Mouse (Mus musculus): Measurements from ENCODE around the gene Adrb1. TPM values are rescaled to one million over a fixed set of nuclear protein-coding genes. Genes with fewer than 3 reads are reported as not detected.

Gene Adrb1
- total RNA-seq, 2 experiments from 2014 or later: 0.11 to 0.13 TPM

DNA sequence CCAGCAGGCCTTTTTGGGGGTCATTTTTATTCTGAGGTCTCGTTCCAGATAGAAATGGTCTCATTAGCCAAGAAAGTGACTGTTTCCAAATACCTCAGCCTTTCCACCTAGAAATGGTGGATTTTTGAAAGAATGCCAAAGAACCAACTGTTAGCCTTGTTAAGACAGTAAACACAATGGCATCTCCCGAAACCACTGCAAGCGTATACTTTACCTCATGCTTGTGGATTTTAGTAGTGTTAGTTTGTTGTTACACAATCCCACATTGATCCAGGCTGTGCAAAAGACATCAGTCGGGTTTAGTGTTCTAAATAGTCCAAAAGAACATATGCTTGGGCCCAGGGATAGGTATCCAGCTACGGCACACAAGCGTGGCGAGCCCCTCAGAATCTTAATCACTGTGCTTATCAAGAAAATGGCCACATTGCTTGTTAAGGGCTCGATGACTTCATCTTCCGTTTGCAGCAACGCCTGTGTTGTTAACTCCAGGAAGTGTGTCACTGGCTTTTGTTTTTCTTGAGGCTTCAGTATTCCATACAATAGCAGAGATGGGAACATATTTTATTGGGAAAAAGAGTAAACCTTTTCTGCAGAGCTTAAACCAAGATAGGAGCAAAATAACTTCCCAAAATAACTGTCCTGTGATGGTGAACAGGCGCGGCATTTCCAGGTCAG lies 33.2 kb upstream of the Adrb1 start:
- no peak for DNase-seq
- Histone ChIP-seq H3K4me3 (no peak overlapping the region), H3K27ac (no peak overlapping the region)
- TF ChIP-seq CTCF (IDR thresholded peaks at IDR 0.05): no peak
- intact Hi-C loops (cut with DNase I): no loop called here

DNA sequence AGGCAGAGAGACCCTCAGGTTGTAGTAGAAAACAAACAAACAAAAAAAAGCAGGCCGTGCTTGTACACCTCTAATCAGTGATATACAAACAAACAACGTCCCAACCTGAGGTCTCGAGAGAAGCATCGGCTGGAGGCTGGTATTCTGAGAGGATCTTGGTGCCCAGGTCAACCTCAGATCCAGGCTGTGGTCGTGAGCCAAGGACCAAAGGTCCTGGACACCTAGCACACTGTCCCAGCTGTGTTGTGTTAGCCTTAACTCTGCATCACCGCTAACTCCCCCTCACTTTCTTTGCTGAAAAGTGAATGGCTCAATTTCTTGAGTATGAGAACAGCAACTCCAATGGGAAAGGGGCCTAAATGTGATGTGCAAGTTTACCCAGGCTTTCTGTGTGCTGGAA lies 32.5 kb upstream of the Adrb1 start:
- TF ChIP-seq CTCF (IDR thresholded peaks at IDR 0.05): no peak
- intact Hi-C loops (cut with DNase I): no loop called here
- Histone ChIP-seq H3K4me3 (no peak overlapping the region), H3K27ac (no peak overlapping the region)
- no peak for DNase-seq

DNA sequence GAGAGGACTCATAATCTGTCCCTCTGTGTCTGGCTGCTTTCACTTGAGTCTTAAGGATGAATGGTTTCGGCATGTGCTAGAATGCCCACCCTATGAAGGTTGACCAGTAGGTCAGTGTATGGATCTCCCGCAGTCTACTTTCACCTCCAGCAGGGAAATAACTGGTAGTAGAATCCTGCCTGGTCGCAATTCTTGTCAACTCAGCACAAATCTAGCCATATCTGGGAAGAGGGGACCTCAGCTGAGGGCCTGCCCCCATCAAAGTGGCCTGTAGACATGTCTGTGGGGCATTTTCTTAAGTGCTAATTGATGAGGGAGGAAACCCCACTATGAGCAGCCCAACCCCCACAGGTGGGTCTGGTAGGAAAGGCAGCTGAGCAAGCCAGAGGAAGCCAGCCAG lies 30.9 kb upstream of the Adrb1 start:
- TF ChIP-seq CTCF (IDR thresholded peaks at IDR 0.05): no peak
- Histone ChIP-seq H3K27ac (no peak overlapping the region), H3K4me3 (no peak overlapping the region)
- DNase-seq: no peak
- intact Hi-C loops (cut with DNase I): no loop called here

DNA sequence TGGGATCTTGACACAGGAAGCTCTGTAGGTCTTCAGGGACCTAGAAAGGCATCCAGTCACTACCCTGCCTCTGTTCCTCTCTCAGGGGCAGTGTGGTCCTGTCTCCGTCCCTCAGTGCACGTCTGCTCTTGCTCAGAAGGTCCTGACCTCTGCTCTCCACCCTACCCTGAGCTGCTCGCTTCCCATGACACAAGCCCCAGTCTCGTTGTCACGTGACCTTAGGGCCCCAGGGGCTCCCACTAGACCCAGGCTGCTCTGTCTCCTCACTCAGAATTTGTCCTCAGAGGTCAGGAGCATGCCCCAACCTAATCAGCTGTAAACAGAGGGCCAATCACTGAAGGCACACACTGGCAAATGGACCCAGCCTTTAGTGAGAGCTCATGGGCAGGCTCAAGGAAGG lies 29.5 kb upstream of the Adrb1 start:
- no peak for TF ChIP-seq CTCF (IDR thresholded peaks at IDR 0.05)
- DNase-seq: no peak
- Histone ChIP-seq H3K27ac (no peak overlapping the region), H3K4me3 (no peak overlapping the region)
- intact Hi-C loops (cut with DNase I): no loop called here

DNA sequence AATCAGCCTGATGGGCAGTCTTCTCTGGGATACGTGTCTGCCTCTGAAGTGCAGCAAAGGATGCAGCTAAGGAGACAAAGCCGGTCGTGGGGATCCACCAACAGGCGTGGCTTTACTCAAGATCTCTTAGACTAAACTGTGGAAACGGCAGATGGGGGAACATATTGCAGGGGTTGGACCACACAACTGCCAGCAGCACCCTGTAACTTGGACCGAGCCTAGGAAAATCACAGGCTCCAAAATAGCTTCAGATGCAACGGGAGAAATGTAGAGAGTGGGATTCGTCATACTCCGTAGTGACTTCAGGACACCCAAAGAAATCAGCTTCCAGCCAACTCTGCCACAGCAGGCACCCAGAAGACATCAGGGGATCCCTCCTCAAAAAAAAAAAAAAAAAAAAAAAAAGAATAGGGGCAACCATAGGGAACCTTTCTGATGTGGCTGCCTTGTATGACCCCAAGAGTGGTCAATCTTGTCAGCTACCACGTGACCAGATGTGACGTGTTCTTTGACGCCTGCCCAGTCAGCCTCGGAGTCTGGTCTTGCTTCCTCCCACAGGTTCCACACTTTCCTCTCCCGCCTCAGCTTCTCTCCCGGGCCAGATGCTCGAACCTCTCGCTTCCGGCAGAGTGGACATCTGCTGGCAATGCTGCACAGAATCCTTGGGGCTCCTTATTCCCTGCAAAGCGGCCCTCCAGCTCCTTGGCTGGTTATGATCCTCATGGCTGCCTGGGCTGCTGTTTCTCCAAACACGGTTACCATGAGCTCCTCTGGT lies 24.4 kb upstream of the Adrb1 start:
- intact Hi-C loops (cut with DNase I): no loop called here
- no peak for DNase-seq
- no peak for TF ChIP-seq CTCF (IDR thresholded peaks at IDR 0.05)

DNA sequence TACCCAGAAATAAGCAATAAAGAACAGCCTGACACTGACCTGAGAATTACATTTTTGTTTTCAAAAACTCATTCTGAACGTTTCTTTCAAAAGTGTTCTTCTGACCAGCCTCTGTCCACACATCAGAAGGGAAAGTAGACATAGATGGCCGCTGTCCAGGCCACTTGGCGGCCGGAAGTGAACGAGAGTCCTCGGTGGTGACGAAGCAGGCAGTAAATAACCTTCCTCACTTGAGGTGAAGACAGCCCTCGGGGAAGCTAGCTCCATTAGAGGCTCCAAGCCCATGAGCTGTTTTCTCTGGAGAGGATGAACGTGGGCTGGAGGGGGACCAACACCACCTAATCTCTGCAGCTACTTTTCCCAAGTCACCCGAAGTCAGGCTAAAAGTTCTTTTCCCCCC lies 21.2 kb upstream of the Adrb1 start:
- intact Hi-C loops (cut with DNase I): no loop called here
- Histone ChIP-seq H3K4me3 (peak overlapping the region; percentile 23), H3K27ac (no peak overlapping the region)
- peak; percentile 74 for DNase-seq
- no peak for TF ChIP-seq CTCF (IDR thresholded peaks at IDR 0.05)

More for the DNA sequence above, 24.4 kb upstream of the Adrb1 start:
- no peak overlapping the region for H3K27ac ChIP-seq
- no peak overlapping the region for H3K4me3 ChIP-seq

DNA sequence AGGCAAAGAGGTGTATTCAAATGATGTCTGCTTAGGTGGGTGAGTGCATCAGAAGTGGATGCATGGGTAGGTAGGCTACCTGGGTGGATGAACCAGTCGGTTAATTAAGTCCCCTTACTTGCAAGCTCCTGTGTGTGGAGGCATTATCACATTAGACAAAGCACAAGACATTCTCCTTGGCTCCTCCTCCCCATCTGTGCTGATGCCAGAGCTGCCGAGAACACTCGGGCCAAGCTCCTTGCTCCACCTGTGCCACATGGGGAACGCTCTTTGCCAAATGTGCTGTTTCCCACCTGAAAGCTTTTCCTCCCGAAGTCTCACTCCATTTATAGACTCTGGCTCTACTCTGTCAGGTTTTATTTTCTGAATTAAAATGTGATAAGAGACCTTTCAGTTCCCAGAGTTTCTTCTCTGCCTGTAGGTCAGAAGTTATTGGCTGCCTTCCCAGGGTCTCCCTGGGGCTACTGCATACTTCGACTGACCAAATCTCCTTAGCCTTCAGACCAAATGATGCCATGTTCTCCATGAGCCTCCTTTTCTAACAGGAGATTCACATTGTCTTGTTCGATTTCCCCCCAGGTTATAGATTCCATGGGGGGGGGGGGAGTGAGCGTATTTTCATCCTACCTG lies 20.5 kb upstream of the Adrb1 start:
- Histone ChIP-seq H3K27ac (no peak overlapping the region), H3K4me3 (no peak overlapping the region; the same call in 1 of the 2 replicates)
- no peak for TF ChIP-seq CTCF (IDR thresholded peaks at IDR 0.05)
- intact Hi-C loops (cut with DNase I): no loop called here
- DNase-seq: no peak

DNA sequence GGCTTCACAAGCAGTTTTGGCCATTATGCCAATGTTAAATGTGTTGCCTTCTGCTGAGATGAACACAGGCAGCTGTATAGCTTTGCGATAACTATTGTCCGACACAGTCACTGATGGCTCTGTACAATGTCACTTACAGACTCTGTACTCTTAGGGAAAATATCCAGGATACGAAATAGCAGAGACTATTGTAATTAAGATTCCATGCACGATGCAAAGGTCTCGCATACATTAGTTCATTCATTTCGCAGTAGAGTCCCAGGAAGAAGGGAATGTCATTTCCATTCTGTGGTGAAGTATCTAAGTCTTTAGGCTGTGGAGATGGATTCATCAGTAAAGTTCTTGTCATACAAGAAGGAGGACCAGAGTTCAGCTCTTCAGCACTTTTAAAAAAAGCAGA lies 20.0 kb upstream of the Adrb1 start:
- intact Hi-C loops (cut with DNase I): no loop called here
- H3K4me3 ChIP-seq: no peak overlapping the region
- no peak for TF ChIP-seq CTCF (IDR thresholded peaks at IDR 0.05)
- no peak overlapping the region for H3K27ac ChIP-seq
- DNase-seq: no peak

DNA sequence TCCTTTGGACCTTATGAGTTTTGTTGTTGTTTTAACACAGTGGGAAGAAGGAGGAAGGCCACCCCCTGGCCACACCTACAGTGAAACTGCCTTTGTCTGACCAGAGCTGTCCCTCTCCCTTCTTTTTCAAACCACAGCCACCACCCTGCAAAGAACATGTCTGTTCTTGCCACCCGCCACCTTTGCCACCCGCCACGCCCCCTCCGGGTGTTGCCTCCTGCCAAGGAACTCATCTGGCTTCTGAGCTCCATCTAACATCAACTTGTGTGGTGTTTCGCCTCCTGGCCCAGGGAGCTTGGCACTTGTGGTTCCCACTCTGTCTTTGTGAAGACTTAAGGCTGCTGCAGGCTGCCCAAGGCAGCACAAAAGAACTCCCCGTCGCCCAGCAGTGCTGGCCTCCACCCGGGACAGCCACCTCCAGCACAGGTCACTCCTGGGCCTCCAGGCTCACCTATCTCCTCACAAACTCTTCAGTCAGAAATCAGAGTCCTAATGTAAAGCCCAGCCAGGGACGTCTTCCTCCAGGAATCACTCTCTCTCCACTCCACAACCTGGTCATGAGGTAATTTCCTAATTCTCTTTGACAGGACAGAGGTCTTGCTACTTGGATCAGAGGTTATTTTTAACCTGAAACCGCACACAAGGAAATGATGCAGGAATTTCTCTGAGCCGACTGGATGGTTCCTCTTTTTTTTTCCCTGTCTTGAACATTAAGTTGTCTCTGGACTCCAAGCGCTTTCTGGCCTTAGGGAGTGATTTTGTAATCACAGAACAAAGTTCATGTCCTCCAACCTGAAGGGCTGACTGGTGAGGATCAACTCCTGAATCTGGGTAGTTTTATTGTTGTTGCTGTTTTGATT lies 18.5 kb upstream of the Adrb1 start:
- no peak for DNase-seq
- Histone ChIP-seq H3K4me3 (no peak overlapping the region), H3K27ac (no peak overlapping the region)
- TF ChIP-seq CTCF (IDR thresholded peaks at IDR 0.05): no peak
- intact Hi-C loops (cut with DNase I): no loop called here

DNA sequence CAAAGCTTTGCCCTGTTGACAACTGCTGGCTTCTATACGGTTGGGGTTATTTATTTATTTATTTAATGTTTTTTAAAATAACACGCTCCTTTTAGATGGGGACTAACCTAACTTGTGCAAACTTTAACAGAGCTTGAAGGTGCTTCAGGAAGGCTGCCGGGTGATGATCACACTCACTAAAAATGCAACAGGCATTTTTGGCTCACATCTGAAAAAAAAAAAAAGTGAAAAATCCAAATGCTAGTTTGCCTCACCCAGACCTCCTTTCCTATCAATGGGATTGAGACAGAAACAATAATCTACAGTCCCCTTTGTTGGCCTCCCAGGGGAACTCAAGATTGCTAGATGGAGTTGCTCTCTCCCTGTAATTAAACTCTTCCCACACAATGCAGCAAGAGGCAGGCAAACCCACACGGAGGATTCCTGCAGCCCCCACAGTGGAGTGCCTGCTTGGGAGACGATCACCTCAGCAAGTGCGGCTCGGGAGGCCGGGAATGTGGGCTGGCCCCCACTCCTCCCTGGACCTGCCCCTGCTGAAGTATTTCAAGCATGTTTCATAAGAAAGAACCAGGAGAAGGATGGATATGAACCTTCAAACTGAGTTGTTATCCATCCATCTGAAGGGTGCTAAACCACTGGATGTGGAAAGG lies 16.8 kb upstream of the Adrb1 start:
- TF ChIP-seq CTCF (IDR thresholded peaks at IDR 0.05): no peak
- DNase-seq: no peak
- Histone ChIP-seq H3K4me3 (no peak overlapping the region), H3K27ac (no peak overlapping the region)
- intact Hi-C loops (cut with DNase I): no loop called here

DNA sequence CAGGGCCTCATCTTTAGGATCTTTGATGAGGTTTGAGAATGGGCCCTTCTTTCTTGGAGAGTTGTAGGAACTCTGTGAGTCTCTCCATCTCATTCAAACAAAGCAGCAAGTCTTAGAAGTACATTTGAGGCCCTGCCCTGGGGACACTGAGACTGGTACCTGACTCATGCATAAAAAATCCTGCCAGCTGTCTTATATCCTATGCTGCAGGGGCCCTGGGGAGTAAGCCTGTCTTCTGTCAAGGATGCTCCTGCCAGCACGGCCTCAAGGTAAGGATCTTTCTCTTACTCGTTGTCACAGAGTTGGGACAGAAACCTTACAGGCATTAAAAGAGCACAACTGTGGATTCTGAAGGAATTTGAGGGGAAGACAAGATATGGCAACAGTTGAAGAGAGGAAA lies 13.2 kb upstream of the Adrb1 start:
- intact Hi-C loops (cut with DNase I): no loop called here
- H3K27ac ChIP-seq: no peak overlapping the region
- no peak for TF ChIP-seq CTCF (IDR thresholded peaks at IDR 0.05)
- no peak for DNase-seq
- no peak overlapping the region for H3K4me3 ChIP-seq

Measured in gastrocnemius, adult 2 months (tissue).